Mouse (Mus musculus) lung, embryonic 15.5 days (tissue): ENCODE measurements around the gene Ctnna3. TPM values are rescaled to one million over a fixed set of nuclear protein-coding genes. Genes with fewer than 3 reads are reported as not detected.
"Not testable (repeated sequence)": the region's sequence is repeated elsewhere in the genome, so short reads cannot be mapped to it uniquely, and the experiment has no call there.

Experiments
- ATAC-seq: fragments of 200-750 bp; cut with Nextera tagmentation; 2 replicates; pipeline ENCODE4 v1.8.0; 2017; ENCODE audit warnings: moderate number of reproducible peaks, borderline replicate concordance; ENCODE audit not compliant: low FRiP score, low TSS enrichment; ENCODE audit errors: extremely low read depth
- H3K27ac ChIP-seq: fragments of 300-500 bp; sonication (generic); 2 replicates; pipeline ENCODE4 v1.5.1; 2015; ENCODE audit warnings: moderate library complexity, mild to moderate bottlenecking, inconsistent platforms
- H3K27me3 ChIP-seq: fragments of 300-500 bp; sonication (generic); 2 replicates; pipeline ENCODE4 v1.6.1; 2015; ENCODE audit warnings: inconsistent platforms
- H3K36me3 ChIP-seq: fragments of 300-500 bp; sonication (generic); 2 replicates; pipeline ENCODE4 v1.6.1; 2015; ENCODE audit warnings: inconsistent platforms
- H3K4me1 ChIP-seq: fragments of 300-500 bp; sonication (generic); 2 replicates; pipeline ENCODE4 v1.6.1; 2015; ENCODE audit warnings: inconsistent platforms
- H3K4me2 ChIP-seq: fragments of 300-500 bp; sonication (generic); 2 replicates; pipeline ENCODE4 v1.6.1; 2015; ENCODE audit warnings: inconsistent platforms, mild to moderate bottlenecking, moderate library complexity
- H3K4me3 ChIP-seq: fragments of 300-500 bp; sonication (generic); 2 replicates; pipeline ENCODE4 v1.5.1; 2015; ENCODE audit warnings: mild to moderate bottlenecking, inconsistent platforms
- H3K9ac ChIP-seq: fragments of 300-500 bp; sonication (generic); 2 replicates; pipeline ENCODE4 v1.6.1; 2015; ENCODE audit warnings: inconsistent platforms
- H3K9me3 ChIP-seq: fragments of 300-500 bp; sonication (generic); 2 replicates; pipeline ENCODE4 v1.6.1; 2016; ENCODE audit warnings: inconsistent platforms
- WGBS: fragments of 180-500 bp; shearing (Covaris S2); methylation state at CpG from one replicate; pipeline ENCODE4 v1.1.7; 2015; 5-methylcytosine and 5-hydroxymethylcytosine counted together
- polyA plus RNA-seq: library from polyadenylated mRNA; unstranded; fragments of >200 nt; fragmentation: Nextera tagmentation; extraction: Ambion mirVana; gene quantifications from 2 replicates; pipeline ENCODE4 v1.2.1, GENCODE M21; 2015

The Ctnna3 gene
- polyA plus RNA-seq, 1 experiment from 2014 or later, result 1.2 TPM

GRCm38 (mm10) chr10:64197584-64197983 lies 767.7 kb downstream of the Ctnna3 start:
- H3K4me1 ChIP-seq, result no peaks in the 10 kb centered on the region
- ATAC-seq, result no peak
- H3K4me2 ChIP-seq, result no peak overlapping the region
- H3K4me3 ChIP-seq, result no peak overlapping the region
- H3K36me3 ChIP-seq, result no peaks in the 10 kb centered on the region
- no peaks in the 10 kb centered on the region for H3K27me3 ChIP-seq
- H3K9me3 ChIP-seq, result no peaks in the 10 kb centered on the region
- H3K27ac ChIP-seq, result no peak overlapping the region
- 79% methylated on average over 1 of the region's 1 CpGs for WGBS
- no peak overlapping the region for H3K9ac ChIP-seq

- no peak for ATAC-seq
Measured at GRCm38 (mm10) chr10:64215632-64216031, 785.7 kb downstream of the Ctnna3 start.

DNA sequence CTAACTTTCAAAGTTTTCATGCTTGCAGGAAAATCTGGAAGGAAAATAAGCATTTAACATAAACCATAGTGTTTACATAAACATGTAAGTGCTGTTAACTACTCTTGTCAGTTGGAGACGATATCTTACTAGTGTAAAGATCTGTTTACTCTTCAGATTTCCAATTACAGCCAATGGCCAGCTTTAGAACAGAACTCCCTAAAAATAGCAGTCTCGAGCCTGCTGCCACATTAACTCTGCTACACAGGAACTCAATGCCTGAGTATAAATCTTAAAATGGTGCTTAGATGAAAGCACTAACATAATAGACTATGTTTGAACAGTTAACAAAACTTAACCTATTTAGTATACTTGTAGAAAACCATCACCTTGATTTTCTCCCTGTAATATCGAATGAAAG lies 793.1 kb downstream of the Ctnna3 start:
- Histone ChIP-seq H3K27me3 (no peaks in the 10 kb centered on the region), H3K9me3 (no peaks in the 10 kb centered on the region), H3K4me2 (no peak overlapping the region), H3K4me3 (no peak overlapping the region), H3K36me3 (no peaks in the 10 kb centered on the region), H3K27ac (no peak overlapping the region), H3K4me1 (no peaks in the 10 kb centered on the region), H3K9ac (no peak overlapping the region)
- ATAC-seq, result peak; percentile 62; the same call in 1 of the 2 replicates
- 25% methylated on average over 3 of the region's 3 CpGs for WGBS

More at GRCm38 (mm10) chr10:64215632-64216031, 785.7 kb downstream of the Ctnna3 start:
- no peak overlapping the region for H3K27ac ChIP-seq
- H3K9ac ChIP-seq, result no peak overlapping the region
- H3K36me3 ChIP-seq, result no peaks in the 10 kb centered on the region
- 76% methylated on average over 3 of the region's 3 CpGs for WGBS
- no peaks in the 10 kb centered on the region for H3K4me1 ChIP-seq
- H3K4me3 ChIP-seq, result no peak overlapping the region
- H3K27me3 ChIP-seq, result no peaks in the 10 kb centered on the region
- no peaks in the 10 kb centered on the region for H3K9me3 ChIP-seq
- H3K4me2 ChIP-seq, result no peak overlapping the region

- no peaks in the 10 kb centered on the region for H3K36me3 ChIP-seq
- WGBS, result 90% methylated on average over 9 of the region's 9 CpGs
- H3K4me1 ChIP-seq, result no peaks in the 10 kb centered on the region
- no peaks in the 10 kb centered on the region for H3K9me3 ChIP-seq
- no peak for ATAC-seq
- no peak overlapping the region for H3K9ac ChIP-seq
- no peak overlapping the region for H3K4me3 ChIP-seq
- no peak overlapping the region for H3K27ac ChIP-seq
- no peaks in the 10 kb centered on the region for H3K27me3 ChIP-seq
- no peak overlapping the region for H3K4me2 ChIP-seq
Measured at GRCm38 (mm10) chr10:64224007-64224406, 794.1 kb downstream of the Ctnna3 start.

DNA sequence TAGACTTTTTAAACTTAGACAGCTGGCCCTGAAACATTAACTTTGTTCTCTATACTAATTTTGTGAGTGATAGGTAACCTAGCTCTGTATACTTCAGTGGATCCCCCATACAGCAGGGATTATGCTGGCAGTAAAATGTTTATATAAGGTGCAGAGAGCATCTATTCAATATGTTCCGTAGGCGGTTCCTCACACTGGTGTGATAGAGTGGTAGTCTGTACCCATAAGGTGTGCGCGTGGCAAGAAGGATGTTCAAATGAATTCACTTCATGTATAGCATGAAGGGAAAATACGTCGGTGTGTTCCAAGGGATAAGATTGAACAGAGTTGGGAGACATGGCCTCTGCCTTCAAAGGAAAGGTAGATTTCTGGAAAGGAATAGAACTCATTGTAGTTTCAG lies 794.5 kb downstream of the Ctnna3 start:
- Histone ChIP-seq H3K27ac (no peak overlapping the region), H3K9me3 (no peaks in the 10 kb centered on the region), H3K9ac (no peak overlapping the region), H3K36me3 (no peaks in the 10 kb centered on the region), H3K4me3 (no peak overlapping the region), H3K27me3 (no peaks in the 10 kb centered on the region), H3K4me1 (no peaks in the 10 kb centered on the region), H3K4me2 (no peak overlapping the region)
- WGBS, result 87% methylated on average over 6 of the region's 6 CpGs
- ATAC-seq, result no peak

- H3K9ac ChIP-seq, H3K27me3 ChIP-seq, H3K9me3 ChIP-seq, H3K4me1 ChIP-seq, H3K27ac ChIP-seq, H3K4me2 ChIP-seq, H3K36me3 ChIP-seq, ATAC-seq, H3K4me3 ChIP-seq: not testable (repeated sequence)
Measured at GRCm38 (mm10) chr10:64225826-64226225, 795.9 kb downstream of the Ctnna3 start.

DNA sequence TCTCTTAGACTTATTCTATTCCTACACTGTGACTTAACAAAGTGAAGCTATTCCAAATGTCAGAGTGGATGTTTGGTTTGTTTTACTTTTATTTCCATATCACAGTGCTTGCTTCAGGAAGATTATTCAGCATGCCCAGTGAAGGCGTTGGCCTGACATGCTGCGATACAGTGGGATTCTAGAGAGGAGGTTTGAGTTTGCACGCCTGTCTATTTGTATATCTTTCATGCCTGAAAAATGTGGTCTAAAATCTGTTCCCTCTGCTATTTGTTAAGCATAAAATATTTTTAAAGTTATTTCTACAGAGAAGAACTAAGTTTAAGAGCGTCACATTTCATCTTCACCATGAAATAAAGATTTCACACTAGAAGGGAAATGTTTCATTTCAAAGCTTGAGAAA lies 813.5 kb downstream of the Ctnna3 start:
- no peak overlapping the region for H3K4me3 ChIP-seq
- no peaks in the 10 kb centered on the region for H3K9me3 ChIP-seq
- H3K4me2 ChIP-seq, result no peak overlapping the region
- H3K9ac ChIP-seq, result no peak overlapping the region
- H3K4me1 ChIP-seq, result no peaks in the 10 kb centered on the region
- no peaks in the 10 kb centered on the region for H3K27me3 ChIP-seq
- no peak for ATAC-seq
- WGBS, result 55% methylated on average over 4 of the region's 4 CpGs
- no peaks in the 10 kb centered on the region for H3K36me3 ChIP-seq
- no peak overlapping the region for H3K27ac ChIP-seq

DNA sequence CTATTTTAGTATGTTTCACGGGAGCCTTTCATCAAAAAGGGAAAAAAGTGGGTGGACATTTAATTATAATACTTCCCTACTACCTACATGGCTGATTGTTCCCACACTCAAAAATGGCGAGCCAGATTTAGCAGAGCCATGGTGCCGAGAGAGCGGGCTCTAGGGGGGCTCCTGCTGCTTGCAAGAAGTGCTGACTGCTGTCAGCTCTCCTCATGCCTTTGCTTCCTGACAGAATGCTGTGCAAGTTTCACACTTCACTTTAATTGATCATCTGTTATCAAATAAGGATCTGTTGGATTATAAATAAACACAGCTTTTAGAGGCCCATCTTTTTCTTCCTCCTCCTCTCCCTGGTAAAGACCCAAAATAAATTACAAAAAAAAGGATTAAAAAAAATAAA lies 838.3 kb downstream of the Ctnna3 start:
- no peaks in the 10 kb centered on the region for H3K36me3 ChIP-seq
- H3K27me3 ChIP-seq, result no peaks in the 10 kb centered on the region
- H3K27ac ChIP-seq, result no peak overlapping the region
- H3K9ac ChIP-seq, result no peak overlapping the region
- H3K4me2 ChIP-seq, result no peak overlapping the region
- no peak for ATAC-seq
- H3K4me1 ChIP-seq, result no peaks in the 10 kb centered on the region
- no peak overlapping the region for H3K4me3 ChIP-seq
- H3K9me3 ChIP-seq, result no peaks in the 10 kb centered on the region
- 55% methylated on average over 4 of the region's 4 CpGs for WGBS

- 73% methylated on average over 1 of the region's 1 CpGs for WGBS
- H3K9me3 ChIP-seq, result no peaks in the 10 kb centered on the region
- ATAC-seq, result no peak
- no peak overlapping the region for H3K4me3 ChIP-seq
- H3K4me1 ChIP-seq, result no peaks in the 10 kb centered on the region
- H3K36me3 ChIP-seq, result no peaks in the 10 kb centered on the region
- no peaks in the 10 kb centered on the region for H3K27me3 ChIP-seq
- H3K4me2 ChIP-seq, result no peak overlapping the region
- no peak overlapping the region for H3K27ac ChIP-seq
- no peak overlapping the region for H3K9ac ChIP-seq
Measured at GRCm38 (mm10) chr10:64275143-64275542, 845.2 kb downstream of the Ctnna3 start.

DNA sequence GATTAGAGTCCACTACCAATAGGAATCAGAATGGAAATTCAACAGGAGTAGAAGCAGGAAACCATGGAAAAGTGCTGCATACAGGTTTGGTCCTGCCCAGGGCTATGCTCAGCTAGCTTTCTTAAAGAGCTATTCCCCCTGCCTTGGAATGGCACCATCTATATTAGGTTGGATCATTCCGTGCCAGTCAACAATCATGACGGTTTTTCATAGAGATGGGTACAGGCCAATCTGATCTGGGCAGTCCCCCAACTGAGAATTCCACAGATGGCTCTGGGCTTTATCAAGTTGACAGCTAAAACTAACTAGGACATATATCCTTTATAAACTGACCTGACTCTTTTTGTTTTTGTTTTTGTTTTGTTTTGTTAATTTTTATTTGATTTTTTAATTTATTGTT lies 848.9 kb downstream of the Ctnna3 start:
- no peak overlapping the region for H3K9ac ChIP-seq
- H3K9me3 ChIP-seq, result no peaks in the 10 kb centered on the region
- 88% methylated on average over 2 of the region's 2 CpGs for WGBS
- H3K4me2 ChIP-seq, result no peak overlapping the region
- no peak overlapping the region for H3K4me3 ChIP-seq
- no peaks in the 10 kb centered on the region for H3K27me3 ChIP-seq
- ATAC-seq, result no peak
- H3K4me1 ChIP-seq, result no peaks in the 10 kb centered on the region
- H3K27ac ChIP-seq, result no peak overlapping the region
- H3K36me3 ChIP-seq, result no peaks in the 10 kb centered on the region

DNA sequence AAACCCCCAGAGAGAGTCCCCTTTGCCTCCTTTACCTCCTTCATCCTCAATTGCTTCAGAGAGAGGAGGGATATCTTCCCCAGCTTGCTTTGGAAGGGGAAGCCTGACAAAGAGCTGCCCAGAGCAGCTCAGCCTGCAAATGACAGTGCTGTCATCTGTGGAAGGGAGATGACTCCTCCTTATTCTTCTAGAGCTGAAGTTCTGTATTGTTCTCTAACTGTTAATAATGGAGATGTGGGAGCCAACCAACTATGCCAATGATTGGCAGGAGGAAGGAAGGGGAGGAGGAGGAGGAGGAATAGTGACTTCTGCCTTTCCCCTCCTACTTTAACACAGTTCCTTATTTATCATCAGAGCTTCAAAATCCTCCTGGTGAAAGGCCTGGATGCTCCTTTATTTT lies 875.9 kb downstream of the Ctnna3 start:
- Histone ChIP-seq H3K27me3 (no peaks in the 10 kb centered on the region), H3K4me3 (no peak overlapping the region), H3K36me3 (no peaks in the 10 kb centered on the region), H3K27ac (no peak overlapping the region), H3K4me2 (no peak overlapping the region), H3K9ac (no peak overlapping the region), H3K9me3 (no peaks in the 10 kb centered on the region), H3K4me1 (no peaks in the 10 kb centered on the region)
- no peak for ATAC-seq

- no peak overlapping the region for H3K9ac ChIP-seq
- no peaks in the 10 kb centered on the region for H3K9me3 ChIP-seq
- no peaks in the 10 kb centered on the region for H3K27me3 ChIP-seq
- no peak overlapping the region for H3K27ac ChIP-seq
- ATAC-seq, result no peak
- 95% methylated on average over 2 of the region's 2 CpGs for WGBS
- no peak overlapping the region for H3K4me2 ChIP-seq
- no peaks in the 10 kb centered on the region for H3K36me3 ChIP-seq
- no peak overlapping the region for H3K4me3 ChIP-seq
- no peaks in the 10 kb centered on the region for H3K4me1 ChIP-seq
Measured at GRCm38 (mm10) chr10:64311622-64312292, 881.9 kb downstream of the Ctnna3 start.

- WGBS, result 83% methylated on average over 7 of the region's 7 CpGs
- H3K4me1 ChIP-seq, result no peaks in the 10 kb centered on the region
- no peak for ATAC-seq
- H3K4me2 ChIP-seq, result no peak overlapping the region
- H3K9me3 ChIP-seq, result no peaks in the 10 kb centered on the region
- no peak overlapping the region for H3K4me3 ChIP-seq
- no peaks in the 10 kb centered on the region for H3K27me3 ChIP-seq
- no peaks in the 10 kb centered on the region for H3K36me3 ChIP-seq
- no peak overlapping the region for H3K9ac ChIP-seq
- H3K27ac ChIP-seq, result no peak overlapping the region
Measured at GRCm38 (mm10) chr10:64320332-64320731, 890.4 kb downstream of the Ctnna3 start.
